Mouse (Mus musculus): ENCODE measurements around the gene Ddx31. TPM values are rescaled to one million over a fixed set of nuclear protein-coding genes. Genes with fewer than 3 reads are reported as not detected.

Ddx31 gene
- polyA plus RNA-seq, 1 experiment from 2014 or later, result 10.5 TPM

DNA sequence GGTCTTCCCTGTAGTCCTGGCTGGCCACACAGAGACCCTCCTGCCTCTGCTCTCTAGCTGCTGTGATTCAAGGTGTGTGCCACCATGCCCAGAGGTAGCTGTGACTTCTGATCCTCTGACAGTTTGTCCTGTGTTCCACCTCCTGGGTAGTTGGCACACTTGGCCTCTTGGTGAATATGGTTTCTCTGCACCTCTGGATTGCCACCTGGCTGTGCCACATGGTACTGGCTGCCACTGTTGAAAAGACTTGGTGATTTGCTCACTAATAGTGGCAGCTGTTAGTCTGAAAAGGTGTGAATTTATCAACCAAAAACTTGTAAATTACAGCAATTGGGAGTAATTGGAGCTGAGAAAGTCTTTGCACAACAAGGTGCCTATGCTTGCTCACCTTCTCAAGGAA is 23.7 kb downstream of the Ddx31 start:
- no peak for TF ChIP-seq CTCF (IDR thresholded peaks at IDR 0.05)
- ChIA-PET POLR2A (interaction anchor here (0.6 kb wide), 1 partner anchor 847 kb away, joined by 5 read pairs; no protein-coding TSS in a partner anchor), CTCF (no interaction called here)
- in situ Hi-C loops (cut with MboI; ENCODE audit: low pct_unique_long_range_greater_than_20kb), result no loop called here
- no peak for DNase-seq (ENCODE audit: low read depth, low spot score)
- no peaks in the 10 kb centered on the region for H3K27me3 ChIP-seq
- no peak for ATAC-seq

DNA sequence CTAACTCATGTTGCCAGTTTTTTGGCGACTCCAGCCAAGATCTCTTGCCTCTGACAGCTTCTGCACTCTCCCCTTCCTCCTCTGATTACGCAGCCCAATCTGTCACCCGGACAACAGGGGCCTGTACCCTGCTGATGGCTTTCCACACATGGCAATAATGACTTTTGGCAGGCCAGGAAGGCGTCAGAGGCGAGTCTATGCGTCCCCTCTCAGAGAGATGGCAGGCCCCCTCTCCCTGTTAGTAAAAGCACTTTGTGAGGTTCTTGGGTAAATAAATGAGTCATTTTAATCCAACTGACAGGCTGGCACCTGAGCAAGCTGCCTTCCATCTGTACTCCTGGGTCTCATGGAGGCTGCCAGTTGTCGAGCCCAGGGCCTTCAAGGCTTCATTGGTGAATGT is 27.3 kb downstream of the Ddx31 start:
- no peak for TF ChIP-seq CTCF (IDR thresholded peaks at IDR 0.05)
- ChIA-PET POLR2A (no interaction called here), CTCF (no interaction called here)
- ATAC-seq (no peak), DNase-seq (ENCODE audit: low read depth, low spot score) (no peak)
- no peaks in the 10 kb centered on the region for H3K27me3 ChIP-seq
- in situ Hi-C loops (cut with MboI; ENCODE audit: low pct_unique_long_range_greater_than_20kb), result no loop called here

DNA sequence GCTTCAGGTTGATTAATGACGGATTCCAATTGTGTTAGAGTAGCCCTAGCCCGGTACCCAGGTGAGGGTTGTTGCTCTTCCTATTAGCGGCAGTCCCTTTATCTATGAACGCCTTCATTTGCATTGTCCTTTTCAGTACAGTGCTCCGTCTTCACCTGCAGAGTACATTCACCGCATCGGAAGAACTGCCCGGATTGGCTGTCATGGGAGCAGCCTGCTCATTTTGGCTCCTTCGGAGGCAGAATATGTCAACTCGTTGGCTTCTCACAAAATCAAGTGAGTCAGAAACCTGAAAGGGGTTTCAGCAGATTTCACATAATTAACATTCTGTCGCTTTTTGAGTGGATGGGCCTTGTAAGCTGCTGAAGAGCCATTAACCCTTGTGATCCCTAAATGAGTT is 35.3 kb downstream of the Ddx31 start:
- ChIA-PET POLR2A (no interaction called here), CTCF (no interaction called here)
- ATAC-seq (no peak), DNase-seq (ENCODE audit: low read depth, low spot score) (no peak)
- in situ Hi-C loops (cut with MboI; ENCODE audit: low pct_unique_long_range_greater_than_20kb), result no loop called here
- TF ChIP-seq CTCF (IDR thresholded peaks at IDR 0.05), result no peak
- H3K27me3 ChIP-seq, result no peaks in the 10 kb centered on the region

DNA sequence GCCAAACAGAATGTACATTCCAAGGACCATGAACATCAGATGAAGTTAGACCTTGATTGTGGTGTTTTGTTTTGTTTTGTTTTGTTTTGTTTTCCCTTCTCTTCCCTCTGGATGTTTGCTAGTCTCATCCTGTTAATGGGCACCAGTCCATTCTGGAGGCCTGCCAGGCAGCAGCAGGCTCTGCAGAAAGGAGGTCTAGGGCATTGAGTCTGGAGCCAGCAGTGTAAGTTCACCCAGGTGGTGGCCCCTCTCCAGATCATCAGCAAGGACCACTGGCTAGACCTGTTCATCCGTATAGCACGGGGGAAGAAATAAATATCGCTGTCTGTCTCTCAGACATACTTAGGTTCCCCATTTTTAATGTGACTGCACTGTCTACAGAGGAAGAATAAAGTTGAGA is 41.1 kb downstream of the Ddx31 start:
- ChIA-PET POLR2A (no interaction called here), CTCF (no interaction called here)
- DNase-seq (ENCODE audit: low read depth, low spot score) (no peak), ATAC-seq (no peak)
- TF ChIP-seq CTCF (IDR thresholded peaks at IDR 0.05), result no peak
- in situ Hi-C loops (cut with MboI; ENCODE audit: low pct_unique_long_range_greater_than_20kb), result no loop called here
- H3K27me3 ChIP-seq, result no peaks in the 10 kb centered on the region

DNA sequence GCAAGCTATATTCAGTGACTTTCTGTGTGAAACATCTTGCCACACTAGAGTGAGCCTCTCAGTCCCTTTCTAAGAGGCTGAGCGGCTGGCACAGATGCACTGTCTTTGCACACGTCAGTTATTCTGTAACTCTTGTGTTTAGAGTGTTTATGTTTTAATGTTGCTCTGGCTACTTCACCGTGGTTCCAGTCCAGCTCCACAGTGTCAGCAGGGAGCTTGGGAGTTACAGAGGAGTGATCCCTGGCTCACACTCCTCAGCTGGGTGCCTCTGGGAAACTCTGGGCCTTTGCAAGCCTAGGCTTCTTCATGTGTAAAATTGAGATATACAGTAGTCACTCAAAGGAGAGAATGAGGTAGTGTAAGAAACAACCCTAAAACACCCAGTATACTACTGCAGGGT is 41.8 kb downstream of the Ddx31 start:
- DNase-seq (ENCODE audit: low read depth, low spot score) (peak; percentile 54), ATAC-seq (peak; percentile 74)
- in situ Hi-C loops (cut with MboI; ENCODE audit: low pct_unique_long_range_greater_than_20kb), result no loop called here
- POLR2A ChIA-PET, result no interaction called here
- CTCF ChIA-PET, result no interaction called here
- H3K27me3 ChIP-seq, result no peaks in the 10 kb centered on the region
- no peak for TF ChIP-seq CTCF (IDR thresholded peaks at IDR 0.05)

DNA sequence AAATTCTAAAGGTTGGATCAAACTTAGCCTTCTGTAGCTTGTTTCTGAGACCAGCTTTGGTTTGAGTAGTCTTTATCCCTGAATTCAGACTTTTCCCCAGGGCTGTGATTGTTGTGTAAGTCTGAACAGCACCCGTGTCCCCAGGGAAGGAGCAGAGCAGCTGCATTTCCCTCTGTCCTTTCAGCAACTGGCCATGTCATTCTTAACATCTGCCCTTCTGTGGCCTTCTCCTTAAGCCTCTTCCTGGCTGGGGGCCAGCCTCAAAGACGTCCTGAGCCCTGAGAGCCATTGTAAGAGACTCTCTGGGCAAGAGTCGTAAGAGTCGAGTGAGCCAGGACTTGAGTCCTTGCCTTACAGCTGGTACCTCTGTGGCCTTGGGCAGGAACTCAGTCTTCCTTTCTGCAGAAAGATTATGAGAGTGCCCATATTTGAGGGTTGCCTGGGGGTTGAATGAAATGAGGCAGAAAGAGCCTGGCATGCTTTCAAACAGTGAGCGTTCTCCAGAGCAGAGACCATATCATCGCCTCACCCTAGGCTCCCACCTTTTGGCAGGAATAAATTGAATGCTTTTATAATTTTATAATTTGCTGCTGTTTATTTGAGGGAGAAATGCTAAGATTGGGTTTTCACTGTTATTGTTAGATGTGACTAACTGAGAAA is 42.8 kb downstream of the Ddx31 start:
- TF ChIP-seq CTCF (IDR thresholded peaks at IDR 0.05), result no peak
- DNase-seq (ENCODE audit: low read depth, low spot score) (peak; percentile 42), ATAC-seq (peak; percentile 60)
- POLR2A ChIA-PET, result interaction anchor here (0.6 kb wide), 1 partner anchor 37 kb away, joined by 4 read pairs; no protein-coding TSS in a partner anchor
- H3K27me3 ChIP-seq, result no peaks in the 10 kb centered on the region
- CTCF ChIA-PET, result no interaction called here
- in situ Hi-C loops (cut with MboI; ENCODE audit: low pct_unique_long_range_greater_than_20kb), result no loop called here

DNA sequence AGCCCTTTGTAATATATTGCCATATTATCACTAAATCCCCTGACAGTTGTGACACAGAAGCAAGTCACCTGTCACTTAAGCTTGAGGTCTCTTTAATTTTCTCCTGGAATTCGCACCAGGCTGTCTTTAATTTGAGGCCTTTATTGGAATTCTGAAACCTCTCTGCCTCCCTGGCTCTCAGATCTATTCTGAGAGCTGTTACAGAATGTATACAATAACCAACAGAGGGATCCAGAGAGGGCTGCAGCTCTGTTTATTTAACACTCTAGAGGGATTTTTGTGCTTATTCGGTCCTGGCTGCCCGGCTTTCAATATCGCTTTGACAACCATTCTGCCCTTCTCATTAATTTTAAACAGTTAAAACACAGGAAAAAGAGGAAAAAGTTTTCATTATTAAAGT is 44.7 kb downstream of the Ddx31 start:
- CTCF ChIA-PET, result no interaction called here
- ATAC-seq (no peak), DNase-seq (ENCODE audit: low read depth, low spot score) (no peak)
- in situ Hi-C loops (cut with MboI; ENCODE audit: low pct_unique_long_range_greater_than_20kb), result no loop called here
- no peaks in the 10 kb centered on the region for H3K27me3 ChIP-seq
- POLR2A ChIA-PET, result interaction anchor here (1.3 kb wide), 1 partner anchor 10 kb away, joined by 5 read pairs; no protein-coding TSS in a partner anchor
- TF ChIP-seq CTCF (IDR thresholded peaks at IDR 0.05), result no peak

DNA sequence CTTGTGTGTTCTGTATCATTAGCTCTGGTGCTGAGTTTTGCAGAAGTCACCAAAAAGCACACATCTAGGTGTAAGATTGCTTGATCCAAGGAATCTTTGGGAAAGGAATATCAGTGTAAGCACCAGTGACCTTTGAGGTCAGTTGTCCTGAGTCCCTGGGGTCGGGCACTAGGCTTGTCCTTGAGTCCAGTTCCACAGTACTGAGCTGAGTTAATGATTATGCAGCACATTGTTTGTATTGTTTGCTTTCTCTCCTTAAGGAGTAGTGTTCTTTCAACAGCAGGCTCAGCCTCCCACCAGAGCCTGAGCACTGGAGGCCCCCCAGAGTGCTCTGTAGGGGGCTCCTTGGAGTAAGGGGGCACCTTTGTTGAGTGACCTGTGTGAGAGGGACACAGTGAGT is 52.6 kb downstream of the Ddx31 start:
- ChIA-PET POLR2A (no interaction called here), CTCF (interaction anchor here (1.1 kb wide), 1 partner anchor 37 kb away, joined by 3 read pairs; no protein-coding TSS in a partner anchor)
- ATAC-seq (no peak), DNase-seq (ENCODE audit: low read depth, low spot score) (no peak)
- H3K27me3 ChIP-seq, result no peaks in the 10 kb centered on the region
- in situ Hi-C loops (cut with MboI; ENCODE audit: low pct_unique_long_range_greater_than_20kb), result no loop called here
- TF ChIP-seq CTCF (IDR thresholded peaks at IDR 0.05), result no peak

DNA sequence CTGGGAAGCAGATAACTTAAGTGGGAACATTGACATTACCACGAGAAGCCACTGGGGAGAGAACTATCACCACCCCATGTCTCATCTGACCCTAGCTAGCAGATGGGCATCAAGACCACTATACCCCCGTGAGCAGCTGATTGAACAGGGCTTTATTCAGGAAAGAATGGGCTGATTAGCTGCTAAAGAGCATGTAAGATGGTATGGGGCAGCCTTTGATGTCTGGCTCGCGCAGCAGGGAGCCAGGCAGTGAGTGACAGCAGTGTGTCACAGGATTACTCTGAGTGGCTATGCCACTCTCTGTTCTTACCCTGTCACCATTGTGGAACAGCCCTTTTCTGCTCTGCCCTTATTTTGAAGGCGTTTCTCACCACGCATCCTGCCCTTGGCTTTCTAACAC is 53.3 kb downstream of the Ddx31 start:
- POLR2A ChIA-PET, result no interaction called here
- no peak for DNase-seq (ENCODE audit: low read depth, low spot score)
- in situ Hi-C loops (cut with MboI; ENCODE audit: low pct_unique_long_range_greater_than_20kb), result no loop called here

DNA sequence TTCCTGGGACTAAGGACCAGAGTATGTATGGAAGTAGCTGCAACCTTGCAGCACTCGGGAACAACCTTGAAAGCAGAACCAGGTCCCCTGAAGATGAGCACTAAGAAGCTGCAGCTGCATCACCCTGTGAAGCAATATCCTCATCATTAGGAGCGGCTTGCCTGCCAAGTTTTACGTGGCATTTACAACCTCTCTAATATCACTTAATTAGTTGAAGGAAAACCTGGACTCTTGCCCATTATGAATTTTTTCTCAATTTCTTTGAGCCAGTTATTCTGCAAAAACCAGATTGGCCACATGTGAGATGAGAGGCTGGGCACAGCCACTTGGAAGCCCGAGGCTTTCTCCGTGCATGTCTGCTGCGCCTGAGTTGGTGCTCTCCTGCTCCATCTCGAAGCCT is 55.7 kb downstream of the Ddx31 start:
- no peak for ATAC-seq
- no peak for TF ChIP-seq CTCF (IDR thresholded peaks at IDR 0.05)
- no peaks in the 10 kb centered on the region for H3K27me3 ChIP-seq
- ChIA-PET POLR2A (interaction anchor here (1.3 kb wide), 1 partner anchor 11 kb away, joined by 5 read pairs; no protein-coding TSS in a partner anchor), CTCF (no interaction called here)
- in situ Hi-C loops (cut with MboI; ENCODE audit: low pct_unique_long_range_greater_than_20kb), result no loop called here
- DNase-seq (ENCODE audit: low read depth, low spot score), result no peak

More for the DNA sequence above, 53.3 kb downstream of the Ddx31 start:
- CTCF ChIA-PET, result interaction anchor here (1.1 kb wide), 1 partner anchor 38 kb away, joined by 3 read pairs; no protein-coding TSS in a partner anchor
- ATAC-seq, result no peak
- H3K27me3 ChIP-seq, result no peaks in the 10 kb centered on the region
- TF ChIP-seq CTCF (IDR thresholded peaks at IDR 0.05), result no peak

DNA sequence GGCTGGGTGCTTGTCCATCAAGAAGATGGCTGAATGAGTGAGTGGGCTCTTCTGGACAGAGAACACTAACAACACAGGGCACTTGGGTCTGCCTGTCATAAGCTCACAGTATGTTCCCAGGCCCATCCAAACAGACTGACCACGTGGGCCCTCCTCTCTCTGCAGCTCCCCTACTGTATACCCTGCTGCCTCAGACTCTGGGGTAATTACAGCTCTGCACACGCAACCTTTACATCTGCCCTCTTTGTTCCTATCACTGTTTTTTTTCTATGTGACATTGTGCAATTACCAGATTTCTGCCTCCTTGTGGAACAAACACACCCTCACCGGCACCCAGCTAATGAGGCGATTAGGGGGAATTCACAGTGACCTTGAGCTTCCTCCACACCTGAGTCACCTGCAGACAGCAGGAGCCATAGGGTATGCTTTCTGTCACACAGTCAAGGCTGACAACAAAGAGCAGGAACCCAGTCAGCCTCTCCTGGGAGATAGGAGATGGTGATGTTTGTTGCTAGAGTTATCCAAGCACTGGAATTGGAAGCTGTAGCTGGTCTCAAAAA is 57.2 kb downstream of the Ddx31 start:
- in situ Hi-C loops (cut with MboI; ENCODE audit: low pct_unique_long_range_greater_than_20kb), result no loop called here
- no peak for TF ChIP-seq CTCF (IDR thresholded peaks at IDR 0.05)
- H3K27me3 ChIP-seq, result no peaks in the 10 kb centered on the region
- DNase-seq (ENCODE audit: low read depth, low spot score), result no peak
- ATAC-seq, result no peak
- CTCF ChIA-PET, result no interaction called here
- POLR2A ChIA-PET, result interaction anchor here (1.4 kb wide), 1 partner anchor 39 kb away, joined by 3 read pairs; no protein-coding TSS in a partner anchor

All from Patski (cell line).